Mouse (Mus musculus) ES-E14 (cell line): ENCODE results near the gene Eefsec. TPM values are rescaled to one million over a fixed set of nuclear protein-coding genes. Genes with fewer than 3 reads are reported as not detected.

Source experiments
- DNase-seq: peaks from one replicate; pipeline ENCODE4 v3.0.0-alpha.2; 2013; ENCODE audit warnings: low read depth, low spot score
- H3K27ac ChIP-seq: 2 replicates; pipeline ENCODE4 v1.5.1; 2012; ENCODE audit warnings: low read depth, mild to moderate bottlenecking, low read length, moderate library complexity, mixed read lengths; ENCODE audit not compliant: poor library complexity, insufficient read depth, severe bottlenecking
- H3K36me3 ChIP-seq: 2 replicates; pipeline ENCODE4 v1.6.1; 2012; ENCODE audit warnings: mild to moderate bottlenecking, low read length, moderate library complexity, mixed read lengths; ENCODE audit not compliant: control insufficient read depth, poor library complexity, insufficient read depth, severe bottlenecking
- H3K4me1 ChIP-seq, 2 experiments: fragments of 150-350 bp in 1 of 2; sonication (generic) in 1 of 2; 2 replicates each; pipeline ENCODE4 v1.6.1; 2012; ENCODE audit warnings: low read length in 2 of 2, mild to moderate bottlenecking in 1 of 2, mixed read lengths in 1 of 2; ENCODE audit not compliant: control insufficient read depth in 2 of 2, insufficient read depth in 2 of 2, poor library complexity in 1 of 2
- H3K4me3 ChIP-seq, 2 experiments: fragments of 150-350 bp in 1 of 2; sonication (generic) in 1 of 2; 2 replicates each; pipeline ENCODE4 v1.5.1; 2012; ENCODE audit warnings: low read length in 2 of 2, low read depth in 1 of 2, mild to moderate bottlenecking in 1 of 2, mixed read lengths in 1 of 2; ENCODE audit not compliant: insufficient read depth in 1 of 2, poor library complexity in 1 of 2, severe bottlenecking in 1 of 2
- H3K9ac ChIP-seq: 2 replicates; pipeline ENCODE4 v1.6.1; 2012; ENCODE audit warnings: low read depth, mild to moderate bottlenecking, low read length, mixed read lengths; ENCODE audit not compliant: poor library complexity, insufficient read depth, severe bottlenecking
- H3K9me3 ChIP-seq: fragments of 150-350 bp; sonication (generic); 2 replicates; pipeline ENCODE4 v1.6.1; 2012; ENCODE audit warnings: low read depth, mild to moderate bottlenecking, low read length; ENCODE audit not compliant: control insufficient read depth, insufficient read depth
- CHD2 ChIP-seq: IDR thresholded peaks from 2 replicates; pipeline ENCODE4 v1.6.1; 2014; ENCODE audit warnings: mild to moderate bottlenecking, low read depth, low read length, inconsistent platforms
- HCFC1 ChIP-seq: IDR thresholded peaks from 2 replicates; pipeline ENCODE4 v1.6.1; 2012; ENCODE audit warnings: low read length, inconsistent platforms, borderline replicate concordance; ENCODE audit not compliant: insufficient read depth
- MAFK ChIP-seq: IDR thresholded peaks from 2 replicates; pipeline ENCODE4 v1.6.1; 2014; ENCODE audit warnings: mild to moderate bottlenecking, low read depth, low read length, inconsistent platforms; ENCODE audit not compliant: insufficient read depth
- ZC3H11A ChIP-seq: IDR thresholded peaks from 2 replicates; pipeline ENCODE4 v1.6.1; 2012; ENCODE audit warnings: low read depth, mild to moderate bottlenecking, inconsistent platforms, low read length, borderline replicate concordance
- ZNF384 ChIP-seq: IDR thresholded peaks from 2 replicates; pipeline ENCODE4 v1.6.1; 2012; ENCODE audit warnings: low read depth, low read length, inconsistent platforms
- in situ Hi-C, 2 experiments: fragments of 600-800 bp; cut with MboI; formaldehyde crosslinking; loops; one replicate each; pipeline ENCODE4 v1.15.1; 2025; ENCODE audit warnings: low sequenced_read_pairs in 2 of 2, inconsistent platforms in 1 of 2; ENCODE audit not compliant: unreplicated experiment in 2 of 2
- total RNA-seq: library from RNA; depleted of rRNA; stranded (reverse); fragments of 300-350 nt; gene quantifications from 2 replicates; pipeline ENCODE4 v1.2.3, GENCODE M21; 2012

Gene Eefsec
- total RNA-seq, 1 experiment = 26.2 TPM

DNA sequence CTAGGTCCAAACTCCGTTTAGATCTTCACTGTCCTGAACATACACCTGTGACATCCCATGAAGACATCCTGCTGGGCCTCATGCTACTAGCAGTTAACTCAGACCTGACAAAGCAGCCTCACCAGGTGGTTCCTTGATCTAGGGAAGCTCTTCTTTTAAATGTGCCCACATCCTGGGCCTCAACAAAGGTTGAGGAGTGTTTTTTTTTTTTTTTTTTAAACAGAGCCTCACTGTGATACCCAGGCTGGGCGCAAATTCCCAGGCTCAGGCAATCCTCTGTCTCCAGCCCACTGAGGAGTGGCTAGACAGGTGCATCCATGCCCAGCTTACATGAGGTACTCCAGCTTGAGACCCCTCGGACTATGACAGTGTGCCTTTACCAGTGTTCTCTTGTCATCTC is 3.8 kb downstream of the Eefsec start:
- no peaks in the 10 kb centered on the region for H3K9me3 ChIP-seq
- H3K27ac ChIP-seq = no peak overlapping the region
- H3K4me3 ChIP-seq = no peak overlapping the region
- no peak for TF ChIP-seq ZNF384
- no peak for TF ChIP-seq CHD2
- no peak for TF ChIP-seq MAFK
- no peak for TF ChIP-seq ZC3H11A
- TF ChIP-seq HCFC1 = no peak
- H3K4me1 ChIP-seq = peaks cover 4% of the 10 kb centered on the region in 2 experiments; a peak in 3 of 4 replicates
- DNase-seq = no peak
- in situ Hi-C loops = no loop called here
- no peaks in the 10 kb centered on the region; the same call in 1 of the 2 replicates for H3K36me3 ChIP-seq
- H3K9ac ChIP-seq = no peak overlapping the region

DNA sequence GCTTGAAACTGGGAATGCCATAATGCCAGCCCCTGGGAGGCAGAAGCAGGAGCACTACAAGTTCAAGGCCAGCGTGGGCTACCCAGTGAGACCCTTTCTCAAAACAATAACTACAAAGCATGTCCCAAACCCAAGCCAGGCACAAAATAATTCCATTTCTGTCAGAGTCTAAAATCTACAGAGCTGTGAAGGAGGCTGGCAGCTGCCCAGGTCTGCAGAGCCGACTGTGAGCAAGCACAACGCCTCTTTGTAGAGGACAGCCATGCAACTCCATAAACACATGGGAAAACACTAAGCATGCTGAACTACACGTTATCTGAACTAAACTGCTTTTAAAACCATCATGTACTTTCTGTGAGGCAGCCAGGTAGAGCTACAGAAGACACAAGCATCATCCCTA is 7.3 kb downstream of the Eefsec start:
- H3K4me3 ChIP-seq = no peak overlapping the region
- TF ChIP-seq CHD2 = no peak
- TF ChIP-seq ZC3H11A = no peak
- TF ChIP-seq HCFC1 = no peak
- no peak for TF ChIP-seq ZNF384
- TF ChIP-seq MAFK = no peak
- in situ Hi-C loops = no loop called here
- H3K9ac ChIP-seq = no peak overlapping the region
- no peaks in the 10 kb centered on the region; a peak in 2 of 4 replicates for H3K4me1 ChIP-seq
- no peak overlapping the region for H3K27ac ChIP-seq
- no peak for DNase-seq
- no peaks in the 10 kb centered on the region for H3K9me3 ChIP-seq
- H3K36me3 ChIP-seq = no peaks in the 10 kb centered on the region; the same call in 1 of the 2 replicates

DNA sequence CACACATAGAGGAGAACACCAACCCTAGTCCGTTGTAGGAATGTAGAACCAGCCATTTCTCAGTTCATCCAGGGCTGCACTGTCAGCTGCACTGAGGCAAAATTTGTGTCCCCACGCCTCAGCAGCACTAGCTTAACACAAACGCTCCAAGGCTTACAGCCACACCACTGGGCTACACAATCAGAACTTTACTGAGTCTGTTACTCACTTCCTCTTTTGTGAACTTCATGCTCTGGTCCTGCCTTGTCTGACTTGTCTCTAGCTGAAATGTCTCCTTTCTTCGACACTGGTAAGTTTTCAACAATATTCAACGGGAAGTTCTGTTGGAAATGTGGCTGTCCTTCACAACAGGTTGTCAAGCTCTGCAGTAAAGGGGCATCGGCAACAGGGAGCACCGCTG is 10.7 kb downstream of the Eefsec start:
- H3K27ac ChIP-seq = no peak overlapping the region
- H3K9me3 ChIP-seq = no peaks in the 10 kb centered on the region
- H3K36me3 ChIP-seq = no peaks in the 10 kb centered on the region; the same call in 1 of the 2 replicates
- TF ChIP-seq MAFK (no peak), HCFC1 (no peak), ZC3H11A (no peak), ZNF384 (no peak), CHD2 (no peak)
- H3K9ac ChIP-seq = no peak overlapping the region
- DNase-seq = no peak
- H3K4me1 ChIP-seq = no peaks in the 10 kb centered on the region; a peak in 2 of 4 replicates
- H3K4me3 ChIP-seq = no peak overlapping the region
- in situ Hi-C loops = no loop called here

DNA sequence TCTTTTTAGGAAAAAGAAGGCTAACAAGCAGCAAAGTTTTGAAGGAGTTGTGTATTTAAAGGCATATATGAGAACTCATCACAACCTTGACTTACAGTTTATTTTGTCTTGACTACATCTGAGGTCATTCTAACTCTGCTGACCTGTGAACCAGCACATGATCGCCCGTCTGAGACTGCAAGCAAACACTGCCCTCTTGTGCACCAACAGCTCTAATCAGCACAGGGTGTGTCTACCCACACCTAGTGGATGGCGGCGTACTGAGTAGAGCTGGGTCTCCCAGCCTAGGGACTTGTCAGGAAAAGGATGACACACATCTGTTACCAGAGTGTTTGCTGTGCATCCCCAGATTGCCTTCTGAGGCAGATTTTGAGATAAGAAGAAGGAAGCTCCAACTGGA is 15.1 kb downstream of the Eefsec start:
- no peaks in the 10 kb centered on the region for H3K4me1 ChIP-seq
- no peaks in the 10 kb centered on the region; the same call in 1 of the 2 replicates for H3K36me3 ChIP-seq
- no peak overlapping the region for H3K27ac ChIP-seq
- no peaks in the 10 kb centered on the region for H3K9me3 ChIP-seq
- in situ Hi-C loops = no loop called here
- no peak overlapping the region for H3K9ac ChIP-seq
- no peak for DNase-seq
- TF ChIP-seq ZC3H11A = no peak
- no peak overlapping the region for H3K4me3 ChIP-seq

DNA sequence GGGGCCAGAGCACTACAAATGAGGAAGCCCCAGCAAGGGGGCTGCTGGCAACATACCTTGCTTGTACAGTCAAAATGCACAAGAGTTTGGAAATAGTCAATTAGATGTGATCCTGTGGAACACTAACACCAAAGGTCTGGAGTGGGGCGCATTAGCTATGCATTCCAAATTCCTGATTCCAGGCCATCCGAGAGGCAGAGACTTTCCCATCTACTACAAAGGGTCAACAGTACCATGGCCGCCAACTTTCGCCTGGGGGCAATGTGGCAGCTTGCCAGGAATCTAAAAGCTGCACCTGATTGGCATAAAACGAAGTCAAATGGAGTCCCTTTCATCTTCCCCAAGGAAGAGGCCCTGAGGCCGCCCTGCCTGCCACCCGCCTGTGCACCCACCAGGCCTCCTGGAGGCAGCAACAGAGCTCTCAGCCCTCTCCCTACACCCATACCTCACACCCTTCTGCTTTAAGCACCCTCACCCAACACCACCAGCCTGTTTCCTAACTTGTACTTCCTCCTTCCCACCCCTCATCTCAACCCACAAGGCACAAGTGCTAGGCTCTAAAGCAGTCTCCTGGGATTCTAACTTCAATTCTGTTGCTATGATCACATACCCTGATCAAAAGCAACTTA is 30.1 kb downstream of the Eefsec start:
- DNase-seq = peak; percentile 27
- H3K27ac ChIP-seq = no peak overlapping the region
- H3K4me1 ChIP-seq = peaks cover 0 to 3% of the 10 kb centered on the region in 2 experiments; a peak in 1 of 4 replicates
- H3K9me3 ChIP-seq = no peaks in the 10 kb centered on the region
- in situ Hi-C loops = no loop called here
- H3K4me3 ChIP-seq = no peak overlapping the region
- H3K9ac ChIP-seq = no peak overlapping the region
- TF ChIP-seq MAFK = no peak
- no peak for TF ChIP-seq CHD2
- no peak for TF ChIP-seq ZNF384
- TF ChIP-seq ZC3H11A = no peak
- TF ChIP-seq HCFC1 = no peak
- H3K36me3 ChIP-seq = no peaks in the 10 kb centered on the region
